In genomic region chr11:35932121-35932885, GRCm38 (mm10) we compare ENCODE assay signal across 12 mouse cellular contexts. TPM values are rescaled to one million over a fixed set of nuclear protein-coding genes. Genes with fewer than 3 reads are reported as not detected.
DNase-seq lines count a peak whose midpoint lies in the region; ATAC-seq and TF ChIP-seq lines count a peak whose summit lies in the region.
"Had no signal": no experiment of that assay in that cellular context is flagged by ENCODE, and none has a peak within 500 bp of the region (broad histone marks: within the 10 kb centered on the region; RNA-seq: fewer than 3 reads in every experiment).

No protein-coding gene starts in this region.

- H3K4me3 ChIP-seq in testis, adult 2 months (ENCODE audit: control insufficient read depth, low read depth, low read length) = no peak overlapping the region
- H3K4me3 ChIP-seq in kidney, adult 2 months (ENCODE audit: insufficient read depth, low read depth, low read length) = no peak overlapping the region

- H3K27ac ChIP-seq in testis, adult 2 months (ENCODE audit: control insufficient read depth, insufficient read depth, low read depth, low read length) = peak overlapping the region; percentile 71
- H3K27ac ChIP-seq in kidney, adult 2 months (ENCODE audit: insufficient read depth, low read depth, low read length) = peak overlapping the region; percentile 92

- TF ChIP-seq POLR2A in testis, adult 2 months (IDR thresholded peaks at IDR 0.05; ENCODE audit: control insufficient read depth, low read depth, low read length) = no peak
- TF ChIP-seq POLR2A in kidney, adult 2 months (IDR thresholded peaks at IDR 0.05; ENCODE audit: low read depth, low read length) = no peak

- H3K4me1 ChIP-seq in testis, adult 2 months (ENCODE audit: control insufficient read depth, insufficient read depth, low read length) = no peaks in the 10 kb centered on the region
- peaks cover 58% of the 10 kb centered on the region for H3K4me1 ChIP-seq in kidney, adult 2 months (ENCODE audit: control insufficient read depth, insufficient read depth, low read length)

- 60% methylated on average over 14 of the region's 14 CpGs for WGBS in kidney, adult 2 months

- DNase-seq in kidney, adult 11 months = peak; percentile 50
- no peak for DNase-seq in kidney, postnatal 4 days
- DNase-seq in testis, postnatal 14 days (ENCODE audit: low spot score) = no peak
- DNase-seq in kidney, adult 2 months = peak; percentile 84
- DNase-seq in frontal cortex, postnatal 10 days (ENCODE audit: low spot score in 2 of 2) = no peak
- DNase-seq: cerebellum, adult 9-11 months; heart, adult 18-20 months; heart, postnatal 36 days; lung, postnatal 14 days had no signal

- ATAC-seq in granulocyte monocyte progenitor cell, adult 5-6 weeks (replicated peaks; ENCODE audit: poor library complexity, severe bottlenecking) = no peak

- TF ChIP-seq CTCF in testis, adult 2 months (IDR thresholded peaks at IDR 0.05; ENCODE audit: control insufficient read depth, insufficient read depth, insufficient replicate concordance, low read depth, low read length) = no peak
- no peak for TF ChIP-seq CTCF in kidney, adult 2 months (conservative IDR thresholded peaks at IDR 0.05; ENCODE audit: insufficient read depth, insufficient read length, low read depth, low read length)

- H3K27me3 ChIP-seq in testis, adult 2 months (ENCODE audit: control insufficient read depth, insufficient read depth, low read length) = no peaks in the 10 kb centered on the region
- no peaks in the 10 kb centered on the region for H3K27me3 ChIP-seq in kidney, adult 2 months (replicated peaks; ENCODE audit: control insufficient read depth, insufficient read depth, low read length)

- no peaks in the 10 kb centered on the region for H3K36me3 ChIP-seq in testis, adult 2 months (ENCODE audit: control insufficient read depth, insufficient read depth, low read length)
- H3K36me3 ChIP-seq in kidney, adult 2 months (ENCODE audit: control insufficient read depth, insufficient read depth, low read length) = no peaks in the 10 kb centered on the region

RNA-seq across cellular contexts. Expression of gene Wwc1, which starts 48.0 kb away (rescaled TPM):
- 2.7 and 3.8 TPM in 2 replicates for polyA plus RNA-seq in testis, adult 2 months (2012; rRNA removed)
- polyA plus RNA-seq in kidney, adult 2 months (2012; rRNA removed) = 91.9 and 110 TPM in 2 replicates
- total RNA-seq in granulocyte monocyte progenitor cell, adult 5-6 weeks (2014; fragmentation: Nextera tagmentation) = not detected in 2 replicates
- not detected in 2 replicates for total RNA-seq in granulocyte monocyte progenitor cell, adult 5-6 weeks (2017)
- total RNA-seq: monocyte, adult 5-6 weeks had no signal

Comparison
In these comparisons a context has a peak if more than half of its experiments do, and no peak if none do; other contexts are left out.
1. DNase-seq: peak in kidney, adult 11 months (single experiment) and kidney, adult 2 months (single experiment); none in kidney, postnatal 4 days (0 of 2), testis, postnatal 14 days (single experiment) and frontal cortex, postnatal 10 days (0 of 2).
2. RNA of gene Wwc1, which starts 48.0 kb away (polyA plus RNA-seq): 91.9 to 110 TPM in kidney, adult 2 months; 2.7 to 3.8 TPM in testis, adult 2 months; every median in the first group is over 10 times any median in the second.